Mouse (Mus musculus) liver, embryonic 14.5 days (tissue): ENCODE measurements around the gene Limd2. TPM values are rescaled to one million over a fixed set of nuclear protein-coding genes. Genes with fewer than 3 reads are reported as not detected.
A peak's percentile ranks its signal among the peaks of the same experiment; 100 is the strongest.

Experiments used
- ATAC-seq: fragments of 200-750 bp; cut with Nextera tagmentation; 2 replicates; pipeline ENCODE4 v1.8.0; 2017; ENCODE audit warnings: moderate number of reproducible peaks, mild to moderate bottlenecking, moderate library complexity; ENCODE audit not compliant: insufficient read depth
- DNase-seq, 3 experiments: peaks; one replicate each; pipeline ENCODE4 v3.0.0-alpha.2; 2012 to 2013; ENCODE audit warnings: low read depth in 3 of 3, low spot score in 3 of 3
- H3K27ac ChIP-seq: fragments of 300-500 bp; sonication (generic); 2 replicates; pipeline ENCODE4 v1.5.1; 2014; ENCODE audit warnings: moderate library complexity, mild to moderate bottlenecking, control low read depth, inconsistent platforms
- H3K27me3 ChIP-seq: fragments of 300-500 bp; sonication (generic); 2 replicates; pipeline ENCODE4 v1.6.1; 2014; ENCODE audit warnings: mild to moderate bottlenecking, low read length, moderate library complexity; ENCODE audit not compliant: control insufficient read depth, insufficient read depth
- H3K36me3 ChIP-seq: fragments of 300-500 bp; sonication (generic); replicated peaks from 2 replicates; pipeline ENCODE4 v1.6.1; 2014; ENCODE audit warnings: low read depth; ENCODE audit not compliant: control insufficient read depth, insufficient read depth
- H3K4me1 ChIP-seq, 2 experiments: fragments of 200-500 bp in 1 of 2; fragments of 300-500 bp in 1 of 2; sonication (generic) in 1 of 2; replicated peaks; 2 replicates each; pipeline ENCODE4 v1.6.1; 2012 to 2014; ENCODE audit warnings: antibody characterized with exemption in 1 of 2, inconsistent platforms in 1 of 2, low read length in 1 of 2; ENCODE audit not compliant: control insufficient read depth in 2 of 2, insufficient read depth in 2 of 2
- H3K4me2 ChIP-seq: fragments of 300-500 bp; sonication (generic); 2 replicates; pipeline ENCODE4 v1.6.1; 2014; ENCODE audit warnings: low read depth, mild to moderate bottlenecking, control low read depth, moderate library complexity
- H3K4me3 ChIP-seq, 2 experiments: fragments of 200-500 bp in 1 of 2; fragments of 300-500 bp in 1 of 2; sonication (generic) in 1 of 2; 2 replicates each; pipeline ENCODE4 v1.5.1; 2012 to 2014; ENCODE audit warnings: low read depth in 2 of 2, low read length in 2 of 2, mild to moderate bottlenecking in 2 of 2, control low read depth in 1 of 2, inconsistent platforms in 1 of 2, moderate library complexity in 1 of 2; ENCODE audit not compliant: insufficient read depth in 1 of 2
- H3K9ac ChIP-seq: fragments of 300-500 bp; sonication (generic); replicated peaks from 2 replicates; pipeline ENCODE4 v1.6.1; 2014; ENCODE audit warnings: mild to moderate bottlenecking, control low read depth, moderate library complexity
- H3K9me3 ChIP-seq: fragments of 300-500 bp; sonication (generic); 2 replicates; pipeline ENCODE4 v1.6.1; 2016; ENCODE audit warnings: low read length, mixed read lengths; ENCODE audit not compliant: control insufficient read depth
- CTCF ChIP-seq: IDR thresholded peaks from 2 replicates; pipeline ENCODE4 v1.5.1; 2016; ENCODE audit warnings: antibody characterized with exemption, low read depth, control low read depth
- EP300 ChIP-seq: IDR thresholded peaks from 2 replicates; pipeline ENCODE4 v1.6.1; 2016; ENCODE audit warnings: antibody characterized with exemption, low read depth
- WGBS: fragments of 180-500 bp; shearing (Covaris S2); extraction: QIAGEN DNeasy Blood & Tissue Kit; methylation state at CpG from one replicate; pipeline ENCODE4 v1.1.7; 2014; ENCODE audit not compliant: insufficient replicate concordance; 5-methylcytosine and 5-hydroxymethylcytosine counted together
- polyA plus RNA-seq, 2 experiments: library from polyadenylated mRNA; depleted of rRNA in 1 of 2; stranded (reverse) in 1 of 2; unstranded in 1 of 2; fragments of >200 nt; fragmentation: Nextera tagmentation in 1 of 2; extraction: Ambion mirVana in 1 of 2; gene quantifications; 2 replicates each; pipeline versions ENCODE4 v1.2.1 to v1.2.3; 2012 to 2014

Limd2 gene
- polyA plus RNA-seq, 2 experiments, result 26.7 to 59.4 TPM

DNA sequence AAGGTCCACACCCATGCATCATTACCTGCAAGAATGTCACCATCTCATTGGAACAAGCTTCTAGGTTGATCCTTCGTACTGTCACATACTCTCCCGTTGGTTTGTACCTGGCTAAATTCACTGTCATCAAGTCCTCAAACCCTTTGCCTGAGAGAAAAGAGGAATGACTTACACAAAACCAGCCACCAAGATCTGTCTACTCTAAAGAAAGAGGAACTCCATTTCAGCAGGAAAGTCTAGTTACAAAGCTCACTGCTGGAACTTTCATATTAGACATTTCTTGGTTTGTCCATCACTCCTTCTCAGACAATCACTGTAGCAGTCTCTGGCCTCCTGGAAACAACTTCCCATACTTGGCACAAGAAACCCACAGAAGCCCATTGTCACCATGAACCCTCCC, 12.6 kb upstream of the Limd2 start:
- no peak overlapping the region for H3K4me3 ChIP-seq
- H3K27ac ChIP-seq, result no peak overlapping the region
- no peaks in the 10 kb centered on the region for H3K27me3 ChIP-seq
- 68% methylated on average over 2 of the region's 2 CpGs for WGBS
- no peak for ATAC-seq
- H3K9me3 ChIP-seq, result no peaks in the 10 kb centered on the region
- peaks cover 13 to 20% of the 10 kb centered on the region in 2 experiments for H3K4me1 ChIP-seq
- no peak overlapping the region for H3K4me2 ChIP-seq
- H3K9ac ChIP-seq, result no peak overlapping the region
- DNase-seq, result no peak
- H3K36me3 ChIP-seq, result no peaks in the 10 kb centered on the region
- TF ChIP-seq CTCF (no peak), EP300 (no peak)

DNA sequence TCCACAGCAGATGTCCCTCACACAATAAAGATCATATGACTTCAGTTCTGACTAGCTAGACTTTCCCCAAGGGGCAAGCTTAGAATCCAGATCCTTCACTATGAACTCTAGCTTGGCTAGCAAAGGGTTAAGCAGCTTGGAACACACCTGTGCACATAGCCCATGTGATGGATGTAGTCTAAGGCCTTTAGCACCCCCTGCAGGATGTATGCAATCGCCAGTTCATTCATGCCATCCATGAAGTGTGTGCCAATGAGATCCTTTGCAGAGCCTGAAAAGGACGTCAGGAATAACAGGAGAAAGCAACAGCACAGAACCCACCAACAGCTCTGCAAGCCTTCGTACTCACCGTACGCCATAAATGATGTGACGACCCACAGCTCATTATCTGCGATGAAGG, 10.1 kb upstream of the Limd2 start:
- TF ChIP-seq CTCF (peak; percentile 70), EP300 (no peak)
- ATAC-seq, result no peak
- no peak overlapping the region for H3K4me2 ChIP-seq
- no peaks in the 10 kb centered on the region for H3K36me3 ChIP-seq
- DNase-seq, result no peak
- no peaks in the 10 kb centered on the region for H3K9me3 ChIP-seq
- WGBS, result 75% methylated on average over 7 of the region's 7 CpGs
- H3K27me3 ChIP-seq, result no peaks in the 10 kb centered on the region
- H3K4me1 ChIP-seq, result peaks cover 4 to 9% of the 10 kb centered on the region in 2 experiments; a peak in 2 of 4 replicates
- H3K9ac ChIP-seq, result no peak overlapping the region
- no peak overlapping the region for H3K27ac ChIP-seq
- H3K4me3 ChIP-seq, result no peak overlapping the region

DNA sequence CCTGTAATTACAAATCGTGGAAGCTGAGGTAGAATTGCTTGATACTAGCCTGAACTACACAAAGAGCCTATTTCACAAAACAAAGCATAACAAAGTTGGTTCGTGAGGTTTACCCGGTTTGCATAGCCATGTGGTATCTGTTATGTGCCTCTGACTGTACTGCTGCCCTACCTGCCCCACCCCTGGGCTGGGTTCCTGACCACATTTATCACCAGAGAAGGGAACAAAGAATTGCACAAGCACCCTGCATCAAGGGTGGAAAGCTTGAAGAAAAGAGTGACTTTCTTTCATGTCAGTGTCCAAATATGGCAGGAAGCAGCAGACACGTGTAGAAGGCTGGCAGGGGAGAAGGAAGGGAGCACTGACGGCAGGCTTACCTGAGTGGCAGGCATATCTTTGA, 6.8 kb upstream of the Limd2 start:
- no peaks in the 10 kb centered on the region for H3K9me3 ChIP-seq
- ATAC-seq, result no peak
- no peak overlapping the region for H3K27ac ChIP-seq
- H3K9ac ChIP-seq, result no peak overlapping the region
- H3K27me3 ChIP-seq, result no peaks in the 10 kb centered on the region
- no peak overlapping the region for H3K4me3 ChIP-seq
- WGBS, result 50% methylated on average over 5 of the region's 5 CpGs
- H3K4me2 ChIP-seq, result no peak overlapping the region
- TF ChIP-seq EP300 (no peak), CTCF (no peak)
- no peaks in the 10 kb centered on the region for H3K36me3 ChIP-seq
- peaks cover 0 to 3% of the 10 kb centered on the region in 2 experiments; a peak in 1 of 4 replicates for H3K4me1 ChIP-seq
- DNase-seq, result no peak

DNA sequence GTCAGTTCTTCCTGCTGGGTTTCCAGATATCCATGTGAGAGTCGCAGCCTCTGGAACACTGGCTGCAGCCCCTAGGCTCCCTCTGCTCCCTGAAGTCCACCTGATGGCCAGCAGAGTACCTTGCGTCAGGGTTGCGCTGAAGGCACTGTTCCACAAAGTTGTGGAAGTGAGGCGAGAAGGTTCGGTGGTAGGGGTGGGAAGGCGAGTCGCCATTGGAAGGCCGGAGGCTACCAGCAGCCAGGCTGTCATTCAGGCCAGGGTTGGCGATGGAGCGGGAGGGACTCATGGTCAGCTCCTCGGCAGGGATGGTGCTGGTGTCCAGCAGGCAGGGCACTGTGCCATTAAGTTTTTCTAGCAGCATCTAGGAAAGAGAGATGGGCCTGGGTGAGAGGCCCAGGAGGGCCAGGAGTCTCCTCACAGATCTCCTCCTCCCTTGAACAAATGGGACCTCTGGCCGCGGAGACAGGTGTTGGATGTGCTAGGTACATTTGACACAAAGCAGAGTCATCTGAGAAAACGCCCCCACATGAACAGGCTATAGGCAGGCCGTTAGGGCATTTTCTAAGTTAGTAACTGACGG, 4.0 kb upstream of the Limd2 start:
- H3K4me1 ChIP-seq, result peaks cover 0 to 8% of the 10 kb centered on the region in 2 experiments; a peak in 1 of 4 replicates
- DNase-seq, result no peak
- H3K4me2 ChIP-seq, result no peak overlapping the region
- ATAC-seq, result no peak
- no peaks in the 10 kb centered on the region; the same call in 1 of the 2 replicates for H3K27me3 ChIP-seq
- WGBS, result 77% methylated on average over 16 of the region's 16 CpGs
- no peaks in the 10 kb centered on the region for H3K9me3 ChIP-seq
- H3K27ac ChIP-seq, result no peak overlapping the region
- H3K9ac ChIP-seq, result no peak overlapping the region
- no peak overlapping the region for H3K4me3 ChIP-seq
- TF ChIP-seq EP300 (no peak), CTCF (no peak)
- H3K36me3 ChIP-seq, result no peaks in the 10 kb centered on the region

DNA sequence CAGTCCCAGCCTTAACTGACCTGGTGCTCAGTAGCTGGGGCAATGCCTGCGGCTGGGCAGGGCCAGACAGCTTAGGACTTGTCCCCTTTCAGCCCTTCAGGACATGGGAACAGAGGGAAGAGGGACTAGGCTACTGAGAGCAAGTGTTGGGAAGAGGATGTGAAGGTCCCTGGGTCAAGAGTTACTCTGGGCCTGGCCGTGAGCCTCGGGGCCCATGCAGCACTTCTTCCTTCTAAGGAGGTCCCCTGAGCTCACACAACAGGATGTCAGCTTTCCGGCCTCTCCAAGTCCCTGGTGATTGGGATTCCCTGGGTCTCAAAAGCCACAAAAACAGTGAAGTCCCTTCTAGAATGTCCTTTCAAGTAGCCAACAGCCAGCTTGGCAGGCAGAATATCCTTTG, 2.9 kb upstream of the Limd2 start:
- no peaks in the 10 kb centered on the region for H3K36me3 ChIP-seq
- H3K4me3 ChIP-seq, result no peak overlapping the region
- H3K27ac ChIP-seq, result no peak overlapping the region
- 58% methylated on average over 4 of the region's 4 CpGs for WGBS
- H3K9me3 ChIP-seq, result no peaks in the 10 kb centered on the region
- H3K27me3 ChIP-seq, result no peaks in the 10 kb centered on the region; the same call in 1 of the 2 replicates
- H3K4me1 ChIP-seq, result peaks cover 0 to 8% of the 10 kb centered on the region in 2 experiments; a peak in 1 of 4 replicates
- TF ChIP-seq EP300 (no peak), CTCF (no peak)
- ATAC-seq (no peak), DNase-seq (no peak)
- no peak overlapping the region for H3K4me2 ChIP-seq
- no peak overlapping the region for H3K9ac ChIP-seq
